Mouse (Mus musculus) liver (tissue): ENCODE measurements around the gene Ankrd13a.
"Not testable (repeated sequence)": the region's sequence is repeated elsewhere in the genome, so short reads cannot be mapped to it uniquely, and the experiment has no call there.

Experiments used
- DNase-seq: peaks from one replicate; pipeline ENCODE4 v3.0.0-alpha.2; 2020; ENCODE audit warnings: mixed read lengths

Ankrd13a gene

DNA sequence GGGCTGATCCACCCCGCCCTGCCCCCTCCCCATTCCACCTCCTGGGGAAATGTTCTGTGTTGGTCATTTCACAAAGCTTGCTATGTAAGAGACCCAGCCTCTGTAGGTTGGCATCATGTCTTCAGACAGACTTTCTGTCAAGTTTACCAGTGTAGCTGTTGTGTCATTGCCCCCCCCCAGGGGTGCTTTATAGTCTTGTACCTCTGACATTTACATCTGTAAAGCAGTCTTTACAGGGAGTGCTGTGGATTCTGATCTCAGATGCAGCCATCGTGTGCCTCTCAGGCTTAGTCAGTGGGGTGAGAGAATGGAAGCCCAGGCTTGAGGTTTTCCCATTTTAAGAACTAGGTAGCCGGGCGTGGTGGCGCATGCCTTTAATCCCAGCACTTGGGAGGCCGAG lies 27.4 kb downstream of the Ankrd13a start:
- DNase-seq: no peak

DNA sequence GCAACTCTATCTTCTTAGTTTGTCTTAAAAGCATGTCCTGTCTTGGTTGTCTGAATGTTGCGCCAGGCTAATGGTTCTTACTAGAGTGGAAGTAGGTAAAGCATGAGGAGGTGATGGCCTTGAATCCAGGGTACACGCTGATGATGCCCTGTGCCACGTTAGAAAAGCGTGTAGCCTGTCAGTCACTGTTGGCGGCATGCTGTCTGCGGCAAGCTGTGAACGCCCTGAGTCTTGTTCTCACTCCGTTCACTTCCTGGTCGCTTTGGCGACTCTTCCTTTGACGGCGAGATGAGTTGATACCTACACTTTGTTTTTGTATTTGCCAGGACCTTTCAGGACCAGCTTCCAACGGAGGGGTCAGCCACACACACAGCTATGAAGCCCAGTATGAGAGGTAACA lies 28.8 kb downstream of the Ankrd13a start:
- DNase-seq: no peak

DNA sequence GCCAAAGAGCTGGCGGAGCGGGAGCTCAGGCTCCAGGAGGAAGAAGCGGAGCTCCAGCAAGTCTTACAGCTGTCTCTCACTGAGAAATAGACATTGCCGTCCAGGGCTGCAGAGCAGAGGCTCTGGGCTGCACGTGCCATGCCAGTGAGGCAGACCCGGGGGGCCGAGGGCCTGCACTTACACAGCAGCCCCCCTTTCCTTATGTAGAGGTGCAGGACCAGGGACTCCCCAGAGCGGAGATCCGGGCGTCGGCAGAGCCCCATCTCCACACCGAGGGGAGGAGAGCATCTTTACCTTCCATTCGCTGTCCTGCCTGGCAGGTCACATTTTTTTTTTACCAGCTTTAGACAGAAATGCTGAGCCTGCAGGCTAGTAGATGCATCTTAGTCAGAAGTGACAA lies 29.9 kb downstream of the Ankrd13a start:
- no peak for DNase-seq

DNA sequence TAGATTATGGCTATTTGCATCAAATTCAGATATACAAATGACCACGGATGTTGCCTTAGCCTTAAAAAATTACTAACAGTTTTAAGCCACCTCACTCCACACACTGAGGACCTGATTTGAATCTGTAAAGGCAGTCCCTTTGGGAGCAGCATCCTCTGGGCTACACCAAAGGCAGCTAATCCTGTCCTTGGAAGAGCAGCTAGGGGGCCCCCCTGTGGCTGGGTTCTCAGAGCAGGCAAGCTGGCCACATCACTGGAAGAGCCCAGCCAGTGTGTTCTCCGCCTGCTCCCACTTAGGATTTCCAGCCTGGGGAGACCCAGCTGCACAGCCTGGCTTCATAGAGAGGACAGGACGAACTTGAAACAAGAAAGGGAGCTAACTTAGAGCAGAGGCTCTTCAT lies 30.5 kb downstream of the Ankrd13a start:
- peak; percentile 55 for DNase-seq

DNA sequence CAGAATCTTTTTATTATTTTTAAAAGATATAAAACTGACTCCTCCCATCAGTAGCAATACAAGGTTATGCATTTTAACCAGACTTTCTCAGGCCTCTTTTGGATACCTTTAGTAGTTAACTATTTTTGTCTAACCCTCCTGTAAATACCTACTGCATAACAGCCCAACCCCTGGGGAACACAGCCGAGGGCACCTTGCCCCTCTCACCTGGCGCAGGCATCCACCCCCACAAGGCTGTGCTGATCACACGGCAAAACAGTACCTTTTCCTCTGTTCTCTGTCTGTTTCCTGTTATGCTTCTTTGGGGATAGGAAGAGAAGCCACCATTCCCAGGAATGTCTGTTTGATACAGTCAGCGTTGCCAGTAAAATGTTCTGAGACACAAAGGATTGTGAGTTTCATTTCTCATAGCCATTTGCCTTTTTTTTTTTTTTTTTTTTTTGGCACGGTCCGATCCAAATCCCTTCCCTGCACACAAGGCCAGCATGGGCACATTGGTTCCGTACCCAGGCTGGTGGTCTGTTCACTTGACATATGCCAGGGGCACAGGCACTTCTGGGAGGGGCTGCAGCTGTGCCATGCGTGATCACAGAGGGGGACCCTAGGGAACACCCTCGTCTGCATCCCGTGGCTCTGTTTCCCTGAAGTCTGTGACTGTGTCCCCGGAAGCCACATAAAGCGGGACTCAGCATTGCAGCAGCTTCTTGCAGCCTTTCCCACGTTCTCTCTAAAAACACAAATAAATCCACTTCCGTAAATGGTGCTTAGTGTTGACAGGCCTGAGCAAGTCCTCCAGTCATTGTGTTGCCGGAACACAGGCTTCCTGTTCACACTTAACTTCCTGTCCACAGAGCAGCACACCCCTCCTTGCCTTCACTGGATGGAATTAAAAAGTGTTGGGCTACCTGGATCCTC lies 31.2 kb downstream of the Ankrd13a start:
- DNase-seq: no peak

DNA sequence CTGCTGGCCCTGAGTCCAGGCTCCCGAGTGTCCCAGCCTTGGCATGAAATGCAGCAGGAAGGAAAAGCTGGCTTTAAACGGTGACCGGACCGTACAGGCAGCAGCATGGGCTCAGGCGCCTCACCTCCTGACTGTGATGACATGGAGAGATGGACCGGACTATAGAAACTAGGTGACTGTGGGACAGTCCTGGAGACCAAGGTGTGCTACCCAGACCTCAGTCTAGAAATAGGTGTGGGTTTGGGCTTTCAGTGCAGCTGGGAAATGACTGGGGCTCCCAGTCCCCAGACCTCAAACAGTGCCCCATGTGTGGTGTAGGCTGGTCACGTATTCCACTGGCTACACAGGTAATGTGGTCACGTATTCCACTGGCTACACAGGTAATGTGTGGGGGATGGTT lies 32.2 kb downstream of the Ankrd13a start:
- no peak for DNase-seq

DNA sequence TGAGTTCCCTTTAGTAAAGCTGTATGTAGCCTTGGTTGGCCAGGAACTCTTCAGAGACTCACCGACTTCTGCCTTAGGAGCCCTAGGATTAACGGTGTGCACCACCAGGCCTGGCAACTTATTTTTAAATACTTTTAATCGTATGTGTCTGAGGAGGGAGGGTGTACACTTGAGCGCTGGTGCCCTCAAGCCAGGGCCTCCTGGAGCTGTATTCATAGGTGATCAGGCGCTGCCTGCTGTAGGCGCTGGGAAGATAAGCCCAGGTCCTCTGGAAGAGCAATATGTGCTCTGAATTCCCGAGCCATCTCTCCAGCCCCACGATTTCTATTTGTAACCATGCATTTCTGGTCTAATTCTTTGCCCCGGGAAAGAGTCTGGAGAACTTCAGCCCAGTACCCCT lies 32.6 kb downstream of the Ankrd13a start:
- peak; percentile 52 for DNase-seq

DNA sequence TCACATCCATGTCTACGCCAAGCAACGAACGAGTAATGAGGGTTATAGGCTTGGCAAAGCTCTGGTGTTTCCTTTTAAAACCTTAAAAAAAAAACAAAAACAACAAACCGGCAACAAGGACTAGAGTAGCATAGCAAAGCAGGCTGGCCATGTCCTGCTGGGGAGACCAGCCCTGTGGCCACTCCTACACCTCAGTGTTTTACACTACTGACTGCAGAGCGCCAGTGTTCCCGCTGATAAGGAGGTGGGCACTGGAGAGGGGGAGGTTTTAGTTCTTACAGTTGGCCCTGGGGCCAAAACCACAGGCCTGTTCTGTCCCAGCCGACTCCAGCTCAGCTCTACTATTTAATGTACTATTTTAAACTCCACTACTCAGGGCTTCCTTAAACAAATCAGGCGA lies 33.0 kb downstream of the Ankrd13a start:
- DNase-seq: peak; percentile 73

DNA sequence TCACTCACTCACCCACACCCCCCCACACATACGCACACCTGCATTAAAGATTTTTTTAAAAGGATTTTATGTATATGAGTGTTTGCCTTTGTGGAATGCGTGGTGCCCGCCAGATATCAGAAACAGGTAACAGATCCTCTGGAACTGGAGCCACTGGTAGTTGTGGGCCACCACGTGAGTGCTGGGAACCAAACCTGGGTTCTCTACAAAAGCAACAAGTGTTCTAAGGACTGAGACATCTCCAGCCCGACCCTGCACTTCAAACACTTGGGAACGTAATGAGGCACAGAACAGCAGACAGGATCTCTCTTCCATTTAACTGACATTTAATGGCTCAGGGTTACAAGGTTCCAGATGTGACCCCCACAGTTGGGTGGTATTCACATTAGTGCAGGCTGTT lies 33.4 kb downstream of the Ankrd13a start:
- DNase-seq: no peak

DNA sequence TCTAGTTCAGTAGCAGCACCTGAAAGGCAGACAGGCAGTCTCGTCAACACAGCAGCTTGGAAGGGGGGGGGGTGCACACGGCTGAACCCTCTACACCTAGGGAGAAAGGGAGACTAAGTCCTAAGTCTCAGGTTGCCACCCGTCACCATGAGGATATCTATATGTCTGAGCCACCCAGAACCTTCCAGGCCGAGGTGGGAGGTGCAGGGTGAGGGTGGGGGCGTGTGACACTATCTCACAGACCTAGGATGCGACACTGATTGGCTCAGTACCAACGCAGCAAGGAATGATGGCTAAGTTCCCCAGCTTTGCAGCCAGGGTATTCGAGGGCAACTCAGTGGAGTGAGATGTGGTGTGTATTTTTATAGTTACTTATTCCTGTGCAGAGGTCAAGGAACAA lies 33.9 kb downstream of the Ankrd13a start:
- DNase-seq: peak; percentile 65

DNA sequence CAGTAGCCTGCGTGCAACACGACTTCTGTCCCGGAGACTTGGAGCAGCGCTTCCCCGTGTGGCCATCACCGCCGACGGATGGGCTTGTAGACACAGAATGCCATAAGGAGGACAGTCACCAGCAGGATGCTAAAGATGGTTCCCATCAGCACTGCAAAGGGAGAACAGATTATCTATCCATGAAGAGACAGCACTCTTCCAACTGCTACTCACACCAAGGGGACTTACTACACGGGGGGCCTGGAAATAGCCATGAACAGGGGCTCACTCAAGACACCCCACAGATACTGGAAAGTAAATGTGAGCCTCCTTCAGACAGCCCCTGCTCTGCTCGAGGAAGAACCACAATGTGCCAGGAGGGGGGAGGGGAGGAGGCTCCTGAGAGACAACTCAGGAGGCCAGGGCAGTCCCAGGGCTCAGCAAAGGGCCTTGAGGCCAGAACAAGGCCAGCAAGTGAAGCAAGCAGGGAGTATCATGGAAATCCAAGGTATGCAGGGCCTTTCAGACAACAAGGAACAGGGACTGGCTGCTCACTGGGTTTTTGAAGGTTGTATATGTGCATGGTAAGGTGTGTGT lies 34.8 kb downstream of the Ankrd13a start:
- DNase-seq: no peak

DNA sequence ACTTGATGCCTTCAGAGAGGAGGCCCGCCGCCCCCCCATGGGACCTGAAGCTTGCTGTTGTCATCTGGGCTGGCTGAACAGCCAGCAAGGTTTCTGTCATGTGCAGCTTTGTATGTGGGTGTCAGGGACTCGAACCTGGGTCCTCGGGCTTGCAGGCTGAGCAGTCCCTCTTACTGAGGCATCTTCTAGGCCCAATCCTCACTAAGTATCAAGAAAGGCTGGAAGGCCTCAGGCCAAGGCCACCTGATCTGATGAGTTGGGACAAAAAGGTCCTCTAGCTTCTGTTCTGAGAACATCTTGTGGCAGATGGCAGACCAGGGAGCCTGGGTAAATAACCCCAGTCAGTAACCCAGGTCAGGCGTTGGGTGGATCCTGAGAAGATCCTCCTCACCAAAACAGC lies 35.3 kb downstream of the Ankrd13a start:
- DNase-seq: no peak

DNA sequence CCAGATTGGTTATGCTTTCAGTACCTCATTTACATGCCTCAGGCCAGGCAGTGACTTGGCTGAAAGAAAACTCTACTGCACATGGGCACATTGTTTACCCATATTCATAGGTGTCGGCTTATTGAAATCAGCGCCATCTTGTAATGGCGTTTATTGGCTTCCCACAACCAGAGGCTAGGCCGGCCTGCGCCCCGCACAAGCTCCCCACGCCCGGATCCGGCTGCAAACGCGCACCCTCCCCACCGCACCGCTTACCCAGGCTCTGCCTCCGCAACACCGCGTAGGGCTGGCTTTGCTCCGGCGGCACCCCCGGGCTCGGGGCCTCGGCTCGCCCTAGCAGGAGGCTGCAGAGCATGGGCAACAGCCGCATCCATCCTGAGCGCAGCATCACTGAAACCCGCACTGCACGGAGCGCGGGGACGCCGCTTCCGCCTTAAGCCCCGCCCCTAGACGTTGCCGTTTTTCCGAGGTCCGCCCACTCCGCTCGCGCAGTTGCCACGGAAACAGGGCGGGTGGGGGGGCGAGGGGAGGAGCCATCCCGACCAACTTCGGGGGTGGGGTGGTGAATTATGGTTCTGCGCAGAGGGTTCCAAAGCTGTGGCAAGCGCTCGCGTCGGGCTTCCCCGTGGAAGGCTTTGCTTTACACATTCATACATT lies 39.2 kb downstream of the Ankrd13a start:
- DNase-seq: peak; percentile 89

DNA sequence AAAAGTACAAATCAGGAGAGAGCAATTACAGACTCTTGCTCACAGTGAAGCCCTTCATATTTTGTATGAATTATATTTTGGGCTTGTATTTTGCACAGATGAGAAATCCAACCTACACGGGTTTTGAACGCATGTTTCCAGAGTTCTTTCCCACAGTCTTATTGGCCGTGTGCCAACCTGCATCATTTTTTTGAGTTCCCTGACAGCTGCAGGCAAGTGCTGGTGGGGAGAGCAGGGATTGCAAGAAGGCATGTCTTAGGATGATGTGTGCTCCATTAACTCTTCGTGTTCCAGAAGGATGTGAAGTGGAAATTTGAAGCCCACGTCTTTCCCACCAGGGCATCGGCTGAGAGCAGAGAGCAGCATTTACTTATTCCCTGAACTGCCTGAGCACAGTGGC lies 42.1 kb downstream of the Ankrd13a start:
- no peak for DNase-seq

DNA sequence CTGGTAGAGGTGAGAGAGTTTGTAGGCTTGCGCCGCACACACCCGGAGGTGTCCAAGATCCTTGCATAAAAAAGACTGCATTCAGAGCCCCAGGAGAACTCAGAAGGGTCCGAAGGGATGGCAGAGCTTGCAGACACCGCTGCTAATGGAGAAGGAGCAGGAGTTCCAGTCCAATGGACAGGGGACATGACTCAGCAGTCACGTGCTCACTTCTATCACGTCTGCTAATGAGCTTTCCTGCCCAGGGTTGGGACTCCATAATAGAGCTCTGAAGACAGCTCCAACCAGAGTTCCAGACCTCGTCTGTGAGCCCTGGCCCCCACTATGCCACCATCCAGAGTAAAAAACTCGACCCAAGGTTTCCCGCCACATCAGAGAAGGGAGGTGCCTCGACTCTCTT lies 43.6 kb downstream of the Ankrd13a start:
- peak; percentile 57 for DNase-seq

DNA sequence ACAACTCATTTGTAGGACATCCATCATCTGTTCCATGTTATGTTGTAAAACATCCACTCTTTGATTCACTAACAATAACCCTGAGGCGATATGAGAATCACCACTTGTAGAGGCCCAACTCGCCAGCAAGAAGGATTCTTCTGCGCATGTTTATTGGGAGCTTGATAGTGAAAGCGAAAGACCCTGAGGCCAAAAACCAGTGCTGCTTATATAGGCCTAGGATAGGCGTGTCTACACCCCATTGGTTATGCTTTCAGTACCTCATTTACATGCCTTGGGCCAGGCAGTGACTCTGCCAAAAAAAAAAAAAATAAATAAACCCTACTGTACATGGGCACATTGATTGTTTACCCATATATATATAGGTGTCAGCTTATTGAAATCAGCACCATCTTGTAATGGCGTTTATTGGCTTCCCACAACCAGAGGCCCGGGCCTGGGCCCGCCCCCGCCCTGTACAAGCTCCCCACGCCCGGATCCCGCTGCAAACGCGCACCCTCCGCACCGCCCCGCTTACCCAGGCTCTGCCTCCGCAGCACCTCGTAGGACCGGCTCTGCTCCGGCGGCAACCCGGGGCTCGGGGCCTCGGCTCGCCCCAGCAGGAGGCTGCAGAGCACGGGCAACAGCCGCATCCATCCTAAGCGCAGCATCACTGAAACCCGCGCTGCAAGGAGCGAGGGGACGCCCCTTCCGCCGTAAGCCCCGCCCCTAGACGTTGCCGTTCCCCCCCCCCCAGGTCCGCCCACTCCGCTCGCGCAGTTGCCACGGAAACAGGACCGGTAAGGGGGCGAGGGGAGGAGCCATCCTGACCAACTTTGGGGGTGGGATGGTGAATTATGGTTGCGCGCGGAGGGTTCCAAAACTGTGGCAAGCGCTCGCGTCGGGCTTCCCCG lies 48.6 kb downstream of the Ankrd13a start, which contains the start of gene 1500011B03Rik:
Gene 1500011B03Rik (minus strand): TSS at position 673 of the 893 bp plus-strand sequence.
- DNase-seq: peak; percentile 86

DNA sequence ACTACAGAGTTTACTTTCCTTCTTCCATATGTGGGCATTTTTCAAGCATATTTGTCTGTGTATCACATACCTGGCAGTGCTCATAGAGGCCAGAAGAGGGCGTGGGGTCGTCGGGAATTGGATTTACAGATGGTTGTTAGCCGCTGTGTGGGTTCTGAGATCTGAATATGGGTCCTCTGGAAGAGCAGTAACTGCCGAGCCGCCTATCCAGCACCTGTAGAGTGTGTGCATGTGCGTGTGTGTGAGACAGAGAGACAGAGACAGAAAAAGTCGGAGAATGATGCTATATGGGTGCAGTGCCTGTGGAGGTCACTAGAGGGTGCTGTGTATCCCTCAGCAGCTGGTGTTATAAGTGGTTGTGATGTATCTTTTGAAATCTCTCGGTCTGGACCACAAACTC lies 49.7 kb downstream of the Ankrd13a start:
- peak; percentile 56 for DNase-seq

DNA sequence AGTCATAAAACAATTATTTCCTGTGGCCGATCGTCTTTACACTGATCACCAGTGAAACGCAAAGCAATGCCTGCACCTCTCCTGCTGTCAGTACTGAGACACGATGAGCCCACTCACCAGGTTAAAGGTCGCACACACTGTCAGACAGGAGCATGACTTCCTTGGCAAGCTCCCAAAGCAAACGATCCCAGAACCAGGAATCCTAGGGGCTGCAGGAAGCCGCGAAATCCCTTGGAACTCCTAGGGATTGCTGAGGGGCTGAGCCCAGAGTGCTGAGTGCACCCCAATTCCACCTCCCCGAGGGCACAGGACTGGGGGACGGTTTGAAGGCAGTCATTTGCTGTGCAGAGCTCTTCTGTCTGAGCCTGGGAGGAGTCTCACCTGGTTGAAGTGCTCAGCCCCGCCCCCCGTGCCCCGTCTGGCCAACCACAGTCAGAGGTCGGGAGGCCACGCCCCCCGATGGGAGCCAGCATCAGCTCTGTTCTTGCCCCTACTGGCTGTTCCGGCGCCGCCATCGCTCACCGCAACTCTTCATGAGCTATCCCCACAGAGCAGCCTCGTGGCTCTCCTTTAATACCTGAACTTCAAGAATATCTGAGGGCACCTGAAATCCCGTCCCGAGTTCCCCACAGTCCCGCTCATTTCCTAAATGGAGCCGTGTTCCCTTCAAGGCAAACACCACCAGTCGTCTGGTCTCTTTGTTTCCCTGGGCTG lies 51.7 kb downstream of the Ankrd13a start:
- DNase-seq: peak; percentile 97

DNA sequence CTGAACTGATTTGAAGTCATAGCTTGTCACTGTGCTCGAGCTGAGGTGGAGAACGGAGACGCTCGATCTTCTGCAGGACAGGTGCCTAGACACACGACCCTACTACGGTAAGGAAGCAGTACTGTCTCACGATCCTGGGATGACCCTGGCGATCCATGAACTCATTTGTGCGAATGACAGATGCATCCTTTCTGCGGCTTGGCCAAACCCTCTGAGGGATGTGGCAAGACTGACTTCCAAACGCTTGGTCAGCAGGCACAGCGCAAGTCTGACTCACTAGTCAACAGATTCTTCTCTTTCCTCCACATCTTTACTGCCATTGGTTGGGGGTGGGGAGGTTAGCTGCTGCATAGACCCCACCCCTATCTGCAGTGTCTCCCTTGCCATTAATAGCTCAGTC lies 53.0 kb downstream of the Ankrd13a start:
- no peak for DNase-seq

DNA sequence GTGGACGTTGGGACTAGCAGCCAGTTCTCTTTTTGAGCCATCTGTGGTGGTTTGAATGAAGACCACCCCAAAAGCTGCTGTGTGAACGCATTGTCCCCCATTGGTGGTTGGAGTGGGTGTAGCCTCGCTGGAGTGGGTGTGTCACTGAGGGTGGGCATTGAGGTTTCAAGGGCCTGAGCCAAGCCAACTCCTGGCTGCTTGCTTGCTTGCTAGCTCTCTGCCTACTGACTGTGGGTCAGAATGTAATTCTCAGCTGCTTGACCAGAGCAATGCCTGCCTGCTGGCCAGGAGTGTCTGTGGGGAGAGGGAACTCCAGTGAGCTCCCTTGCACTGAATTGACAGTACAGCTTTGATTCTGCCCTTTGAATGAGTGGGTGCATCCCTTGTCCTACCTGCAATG lies 55.3 kb downstream of the Ankrd13a start:
- DNase-seq: no peak

DNA sequence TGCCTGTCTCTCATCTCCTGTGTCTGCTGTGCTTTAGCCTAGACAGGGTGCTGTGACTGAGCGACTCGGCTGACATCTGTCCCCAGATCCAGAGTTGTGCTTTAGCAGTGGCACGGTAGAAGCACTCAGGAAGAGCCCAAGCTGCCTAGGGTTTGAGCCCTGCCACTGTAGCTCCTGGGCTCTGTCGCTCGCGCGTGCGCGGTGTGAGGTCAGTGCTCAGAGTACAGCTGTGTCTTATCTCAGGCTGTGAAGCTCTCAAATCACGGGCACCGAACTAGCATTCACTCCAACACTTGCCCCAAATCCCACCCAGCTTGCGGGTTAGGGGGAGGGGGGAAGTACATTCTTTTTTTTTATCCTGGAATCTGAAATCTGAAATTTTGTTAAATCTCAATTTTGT lies 62.4 kb downstream of the Ankrd13a start:
- peak; percentile 18 for DNase-seq

DNA sequence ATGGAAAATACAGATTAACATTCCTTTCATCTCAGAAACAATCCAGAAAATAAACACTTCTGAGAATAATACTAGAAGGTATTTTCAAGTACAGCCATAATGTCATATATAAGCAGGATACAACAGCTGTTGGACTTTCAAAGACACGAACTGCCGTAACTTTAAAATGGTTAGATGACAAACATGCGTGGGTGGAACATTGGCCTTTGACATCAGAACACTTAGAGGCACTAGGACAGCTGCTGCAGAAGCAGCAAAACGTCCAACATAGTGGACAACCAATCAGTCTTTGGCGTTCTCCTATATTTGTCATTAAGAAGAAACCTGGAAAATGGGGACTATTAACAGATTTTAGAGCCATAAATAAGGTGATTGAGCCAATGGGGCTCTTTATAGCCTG lies 66.0 kb downstream of the Ankrd13a start:
- DNase-seq: not testable (repeated sequence)
